Mouse (Mus musculus): ENCODE data around the gene Crtc3. TPM values are rescaled to one million over a fixed set of nuclear protein-coding genes. Genes with fewer than 3 reads are reported as not detected.

Crtc3 gene
- polyA plus RNA-seq, 1 experiment from 2014 or later = 20.1 TPM

DNA sequence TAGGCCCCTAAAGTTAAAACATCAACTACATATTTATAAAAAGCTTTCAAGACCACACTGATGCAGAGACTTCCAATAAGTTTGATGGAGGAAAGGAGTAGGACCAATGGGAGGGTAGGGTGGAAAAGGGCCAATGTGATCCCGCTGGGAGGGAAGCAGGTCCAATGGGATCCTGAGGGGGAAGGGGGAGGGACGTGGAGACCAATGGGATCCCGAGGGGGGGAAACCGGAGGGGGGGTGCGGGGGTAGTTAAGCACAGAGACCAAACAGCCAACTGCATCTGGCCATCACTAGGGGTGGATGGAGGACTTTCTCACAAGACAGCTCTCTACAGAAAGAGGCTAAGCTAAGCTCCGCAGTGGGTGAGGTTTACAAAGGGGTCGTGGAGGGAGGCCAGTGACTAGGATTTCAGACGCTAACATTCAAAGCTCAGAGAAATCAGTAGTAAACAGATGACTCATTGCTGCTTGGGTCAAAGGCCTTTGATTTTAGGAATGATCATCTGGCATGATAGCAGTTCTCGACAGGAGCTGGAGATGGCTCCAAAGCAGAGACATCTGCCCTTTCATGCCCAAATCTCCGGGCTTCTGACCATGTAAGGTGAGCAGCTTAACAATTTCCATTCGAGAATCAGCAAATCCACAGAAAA, 83.6 kb downstream of the Crtc3 start:
- Histone ChIP-seq H3K4me3 (replicated peaks; ENCODE audit: low read length) (no peak overlapping the region), H3K4me1 (replicated peaks; ENCODE audit: control insufficient read depth, insufficient read depth, low read length) (no peaks in the 10 kb centered on the region; the same call in 1 of the 2 replicates), H3K27me3 (replicated peaks; ENCODE audit: control insufficient read depth, insufficient read depth, low read length) (no peaks in the 10 kb centered on the region), H3K9ac (replicated peaks; ENCODE audit: low read depth, low read length) (no peak overlapping the region), H3K4me2 (ENCODE audit: low read length) (no peak overlapping the region), H3K36me3 (ENCODE audit: control insufficient read depth, insufficient read depth) (peaks cover 6% of the 10 kb centered on the region), H3K27ac (ENCODE audit: low read length) (no peak overlapping the region), H3K9me3 (ENCODE audit: control insufficient read depth, low read length) (no peaks in the 10 kb centered on the region)
- ATAC-seq = no peak
- WGBS = 33% methylated on average over 11 of the region's 11 CpGs

DNA sequence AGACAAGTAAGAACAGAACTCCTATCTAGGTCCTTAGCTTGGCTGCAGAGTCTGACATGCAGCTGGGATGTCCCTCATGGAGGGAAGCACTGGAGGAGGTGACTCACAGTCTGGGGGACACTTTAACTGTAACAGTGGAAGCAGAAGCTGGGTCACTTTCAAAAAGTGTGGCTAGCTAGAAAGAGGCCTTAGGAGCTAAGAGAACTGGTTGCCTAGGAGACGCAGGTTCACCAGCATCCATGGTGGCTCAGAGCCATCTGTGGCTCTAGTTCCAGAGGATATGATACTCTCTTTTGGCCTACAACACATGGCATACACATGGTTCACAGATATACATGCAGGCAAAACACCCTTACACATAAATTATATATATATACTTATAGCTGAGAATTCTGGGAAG, 86.1 kb downstream of the Crtc3 start:
- no peak for ATAC-seq
- Histone ChIP-seq H3K4me2 (ENCODE audit: low read length) (no peak overlapping the region), H3K4me1 (replicated peaks; ENCODE audit: control insufficient read depth, insufficient read depth, low read length) (no peaks in the 10 kb centered on the region; the same call in 1 of the 2 replicates), H3K4me3 (replicated peaks; ENCODE audit: low read length) (no peak overlapping the region), H3K9ac (replicated peaks; ENCODE audit: low read depth, low read length) (no peak overlapping the region), H3K27me3 (replicated peaks; ENCODE audit: control insufficient read depth, insufficient read depth, low read length) (no peaks in the 10 kb centered on the region), H3K27ac (ENCODE audit: low read length) (no peak overlapping the region), H3K36me3 (ENCODE audit: control insufficient read depth, insufficient read depth) (0 out of 2 replicates have a peak, but pooled peaks cover 4% of the 10 kb centered on the region), H3K9me3 (ENCODE audit: control insufficient read depth, low read length) (no peaks in the 10 kb centered on the region)
- WGBS = 85% methylated on average over 1 of the region's 1 CpGs

DNA sequence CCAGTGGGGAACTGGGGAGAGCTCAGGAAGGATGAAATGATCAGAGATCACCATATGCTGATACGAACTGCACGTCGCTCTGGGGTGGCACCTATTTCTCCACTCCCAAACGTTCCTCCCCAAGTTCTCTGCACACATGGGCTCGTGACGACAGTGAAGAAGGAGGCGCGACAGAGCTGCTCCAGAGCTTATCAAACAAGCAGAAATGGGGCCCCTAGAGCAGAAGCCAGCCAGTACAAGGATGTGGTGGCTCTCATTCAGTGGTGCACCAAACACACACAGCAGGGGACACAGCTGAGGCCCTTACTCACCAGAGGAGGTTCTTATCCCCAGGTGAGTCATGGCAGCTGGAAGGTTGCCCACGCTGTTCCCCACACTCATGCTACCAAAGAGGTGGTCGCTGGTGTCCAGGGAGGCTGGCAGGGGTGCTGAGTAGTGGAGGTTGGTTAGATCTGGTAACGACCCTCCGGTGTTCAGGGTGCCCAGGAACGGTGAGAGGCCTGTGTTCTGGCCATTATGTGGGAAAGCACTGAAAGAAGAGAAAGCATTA, 90.2 kb downstream of the Crtc3 start:
- Histone ChIP-seq H3K9me3 (ENCODE audit: control insufficient read depth, low read length) (no peaks in the 10 kb centered on the region), H3K27me3 (replicated peaks; ENCODE audit: control insufficient read depth, insufficient read depth, low read length) (no peaks in the 10 kb centered on the region), H3K9ac (replicated peaks; ENCODE audit: low read depth, low read length) (no peak overlapping the region), H3K36me3 (ENCODE audit: control insufficient read depth, insufficient read depth) (peaks cover 19% of the 10 kb centered on the region), H3K4me1 (replicated peaks; ENCODE audit: control insufficient read depth, insufficient read depth, low read length) (no peaks in the 10 kb centered on the region), H3K27ac (ENCODE audit: low read length) (no peak overlapping the region), H3K4me3 (replicated peaks; ENCODE audit: low read length) (no peak overlapping the region), H3K4me2 (ENCODE audit: low read length) (no peak overlapping the region)
- ATAC-seq = no peak
- WGBS = 84% methylated on average over 13 of the region's 13 CpGs

DNA sequence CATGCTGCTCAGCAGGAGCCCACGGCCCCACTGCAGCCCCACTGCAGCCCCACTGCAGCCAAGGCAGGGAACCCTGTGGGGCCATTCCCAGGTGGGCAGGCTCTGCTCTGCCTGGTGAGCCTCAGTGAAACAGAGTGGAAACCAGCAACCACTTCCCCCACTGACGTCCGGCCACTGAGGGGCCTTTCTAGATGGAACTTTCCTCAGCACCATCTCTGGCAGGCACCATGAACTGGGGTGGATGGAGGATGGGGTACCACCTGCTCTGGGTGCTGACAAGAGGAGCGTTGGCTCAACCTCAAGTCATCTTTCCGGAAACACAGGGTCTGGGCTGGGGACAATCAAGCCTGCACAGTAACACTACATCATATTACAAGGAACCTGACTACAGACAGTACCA, 90.8 kb downstream of the Crtc3 start:
- no peak overlapping the region for H3K4me2 ChIP-seq (ENCODE audit: low read length)
- H3K36me3 ChIP-seq (ENCODE audit: control insufficient read depth, insufficient read depth) = peaks cover 19% of the 10 kb centered on the region
- H3K27ac ChIP-seq (ENCODE audit: low read length) = no peak overlapping the region
- no peak overlapping the region for H3K9ac ChIP-seq (replicated peaks; ENCODE audit: low read depth, low read length)
- H3K27me3 ChIP-seq (replicated peaks; ENCODE audit: control insufficient read depth, insufficient read depth, low read length) = no peaks in the 10 kb centered on the region
- WGBS = 92% methylated on average over 5 of the region's 5 CpGs
- H3K9me3 ChIP-seq (ENCODE audit: control insufficient read depth, low read length) = no peaks in the 10 kb centered on the region
- H3K4me1 ChIP-seq (replicated peaks; ENCODE audit: control insufficient read depth, insufficient read depth, low read length) = no peaks in the 10 kb centered on the region
- ATAC-seq = no peak
- no peak overlapping the region for H3K4me3 ChIP-seq (replicated peaks; ENCODE audit: low read length)

DNA sequence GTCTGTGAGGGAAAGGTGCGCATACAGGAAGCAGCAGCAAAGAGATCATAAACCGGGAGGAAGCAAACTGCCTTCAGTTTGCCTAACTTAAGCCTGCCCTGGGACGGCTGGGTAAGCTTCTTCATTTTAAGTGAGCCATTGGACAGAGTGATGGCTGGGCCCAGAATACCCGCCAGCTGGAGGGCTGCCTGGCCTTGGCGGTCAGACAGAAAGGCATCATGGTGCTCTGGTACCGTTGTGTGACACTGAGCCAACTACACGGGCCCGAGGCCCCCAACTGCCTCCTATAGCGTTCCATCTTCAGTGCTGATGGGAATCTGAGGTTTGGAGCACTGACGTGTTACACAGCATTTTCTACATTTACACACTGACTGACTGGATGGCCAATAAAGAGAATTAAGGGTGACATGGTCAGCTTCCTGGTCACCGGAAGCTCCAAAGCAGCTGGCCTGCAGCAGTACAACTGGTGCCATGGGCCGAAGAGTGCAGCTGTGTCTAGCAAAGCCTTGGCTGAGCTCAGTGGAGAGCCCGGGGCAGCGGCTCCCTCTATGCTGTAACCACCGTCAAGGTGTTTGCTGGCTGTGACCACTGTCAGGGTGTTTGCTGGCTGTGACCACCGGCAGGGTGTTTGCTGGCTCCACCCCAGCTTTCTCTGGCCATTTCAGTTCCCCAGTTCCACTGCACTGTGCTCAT, 99.5 kb downstream of the Crtc3 start:
- H3K27ac ChIP-seq (ENCODE audit: low read length) = no peak overlapping the region
- ATAC-seq = no peak
- no peaks in the 10 kb centered on the region for H3K9me3 ChIP-seq (ENCODE audit: control insufficient read depth, low read length)
- 0 out of 2 replicates have a peak, but pooled peaks cover 2% of the 10 kb centered on the region for H3K4me1 ChIP-seq (replicated peaks; ENCODE audit: control insufficient read depth, insufficient read depth, low read length)
- H3K4me3 ChIP-seq (replicated peaks; ENCODE audit: low read length) = no peak overlapping the region
- no peak overlapping the region for H3K9ac ChIP-seq (replicated peaks; ENCODE audit: low read depth, low read length)
- H3K4me2 ChIP-seq (ENCODE audit: low read length) = no peak overlapping the region
- peaks cover 24% of the 10 kb centered on the region for H3K36me3 ChIP-seq (ENCODE audit: control insufficient read depth, insufficient read depth)
- 79% methylated on average over 16 of the region's 16 CpGs for WGBS
- no peaks in the 10 kb centered on the region for H3K27me3 ChIP-seq (replicated peaks; ENCODE audit: control insufficient read depth, insufficient read depth, low read length)

DNA sequence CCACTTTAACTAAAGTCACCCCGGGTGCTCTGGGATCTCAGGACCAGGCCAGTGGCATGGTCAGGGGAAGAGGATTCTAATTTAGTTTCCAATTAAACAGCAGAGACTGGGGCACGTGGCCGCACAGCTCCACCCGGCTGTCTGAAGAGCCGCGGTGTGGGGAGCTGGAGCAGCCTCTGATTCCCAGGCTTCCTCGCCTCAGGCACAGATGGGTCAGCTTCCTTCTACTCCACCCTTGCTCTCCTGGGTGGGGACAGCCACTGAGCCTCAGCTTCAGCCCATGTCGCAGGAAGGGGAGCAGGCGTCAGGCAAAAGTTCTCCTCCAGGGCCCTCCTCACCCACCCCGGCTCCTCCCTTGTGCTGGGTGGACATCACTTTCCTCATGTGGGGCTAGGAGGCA, 101.0 kb downstream of the Crtc3 start:
- H3K4me1 ChIP-seq (replicated peaks; ENCODE audit: control insufficient read depth, insufficient read depth, low read length) = peaks cover 2% of the 10 kb centered on the region; the same call in 1 of the 2 replicates
- no peak overlapping the region for H3K27ac ChIP-seq (ENCODE audit: low read length)
- no peaks in the 10 kb centered on the region for H3K27me3 ChIP-seq (replicated peaks; ENCODE audit: control insufficient read depth, insufficient read depth, low read length)

GRCm38 (mm10) chr7:80586681-80587660, 101.7 kb downstream of the Crtc3 start:
- WGBS = 40% methylated on average over 26 of the region's 29 CpGs
- Histone ChIP-seq H3K27ac (ENCODE audit: low read length) (no peak overlapping the region), H3K4me2 (ENCODE audit: low read length) (no peak overlapping the region), H3K4me3 (replicated peaks; ENCODE audit: low read length) (no peak overlapping the region), H3K9me3 (ENCODE audit: control insufficient read depth, low read length) (no peaks in the 10 kb centered on the region), H3K36me3 (ENCODE audit: control insufficient read depth, insufficient read depth) (peaks cover 18% of the 10 kb centered on the region), H3K27me3 (replicated peaks; ENCODE audit: control insufficient read depth, insufficient read depth, low read length) (no peaks in the 10 kb centered on the region), H3K9ac (replicated peaks; ENCODE audit: low read depth, low read length) (no peak overlapping the region), H3K4me1 (replicated peaks; ENCODE audit: control insufficient read depth, insufficient read depth, low read length) (peaks cover 2% of the 10 kb centered on the region; the same call in 1 of the 2 replicates)
- ATAC-seq = no peak

More for the DNA sequence above, 101.0 kb downstream of the Crtc3 start:
- no peaks in the 10 kb centered on the region for H3K9me3 ChIP-seq (ENCODE audit: control insufficient read depth, low read length)
- ATAC-seq = no peak
- H3K4me2 ChIP-seq (ENCODE audit: low read length) = no peak overlapping the region
- WGBS = 40% methylated on average over 10 of the region's 10 CpGs
- no peak overlapping the region for H3K9ac ChIP-seq (replicated peaks; ENCODE audit: low read depth, low read length)
- H3K36me3 ChIP-seq (ENCODE audit: control insufficient read depth, insufficient read depth) = peaks cover 24% of the 10 kb centered on the region
- H3K4me3 ChIP-seq (replicated peaks; ENCODE audit: low read length) = no peak overlapping the region

DNA sequence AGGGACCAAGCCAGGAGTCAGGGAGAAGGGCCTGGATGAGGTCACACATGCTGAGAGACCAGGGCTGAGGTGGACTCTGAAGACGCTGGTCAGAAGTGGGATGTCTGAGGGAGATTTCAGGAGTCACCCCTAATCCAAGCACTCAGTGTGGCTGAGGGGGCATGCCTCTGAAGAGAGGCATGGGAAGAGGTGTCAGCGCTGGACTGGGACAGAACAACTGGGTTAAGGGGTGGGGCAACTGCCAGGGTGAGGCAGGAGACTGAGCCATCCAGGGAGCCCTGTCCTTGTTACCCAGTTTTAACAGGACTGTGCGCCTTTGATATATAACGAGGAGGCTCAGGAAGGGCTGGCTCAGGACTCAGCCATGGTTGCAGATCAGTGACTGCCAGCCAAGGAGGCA, 102.5 kb downstream of the Crtc3 start:
- Histone ChIP-seq H3K36me3 (ENCODE audit: control insufficient read depth, insufficient read depth) (peaks cover 16% of the 10 kb centered on the region), H3K9me3 (ENCODE audit: control insufficient read depth, low read length) (no peaks in the 10 kb centered on the region), H3K4me3 (replicated peaks; ENCODE audit: low read length) (no peak overlapping the region), H3K4me1 (replicated peaks; ENCODE audit: control insufficient read depth, insufficient read depth, low read length) (peaks cover 2% of the 10 kb centered on the region; the same call in 1 of the 2 replicates), H3K4me2 (ENCODE audit: low read length) (no peak overlapping the region), H3K9ac (replicated peaks; ENCODE audit: low read depth, low read length) (no peak overlapping the region), H3K27me3 (replicated peaks; ENCODE audit: control insufficient read depth, insufficient read depth, low read length) (no peaks in the 10 kb centered on the region), H3K27ac (ENCODE audit: low read length) (no peak overlapping the region)
- ATAC-seq = no peak
- WGBS = 57% methylated on average over 4 of the region's 4 CpGs

- H3K4me1 ChIP-seq (replicated peaks; ENCODE audit: control insufficient read depth, insufficient read depth, low read length) = peaks cover 2% of the 10 kb centered on the region; the same call in 1 of the 2 replicates
- 86% methylated on average over 9 of the region's 9 CpGs for WGBS
Measured at GRCm38 (mm10) chr7:80585380-80585779, 103.3 kb downstream of the Crtc3 start.

More at GRCm38 (mm10) chr7:80585380-80585779, 103.3 kb downstream of the Crtc3 start:
- Histone ChIP-seq H3K4me3 (replicated peaks; ENCODE audit: low read length) (no peak overlapping the region), H3K4me2 (ENCODE audit: low read length) (no peak overlapping the region), H3K9ac (replicated peaks; ENCODE audit: low read depth, low read length) (no peak overlapping the region), H3K27me3 (replicated peaks; ENCODE audit: control insufficient read depth, insufficient read depth, low read length) (no peaks in the 10 kb centered on the region), H3K36me3 (ENCODE audit: control insufficient read depth, insufficient read depth) (peaks cover 14% of the 10 kb centered on the region), H3K9me3 (ENCODE audit: control insufficient read depth, low read length) (no peaks in the 10 kb centered on the region), H3K27ac (ENCODE audit: low read length) (no peak overlapping the region)
- no peak for ATAC-seq
